Mouse (Mus musculus) cortical plate, adult 2 months (tissue): Measurements from ENCODE around the gene Tas2r143.

Experiments
- CTCF ChIP-seq: fragments of 200-500 bp; IDR thresholded peaks from 2 replicates; pipeline ENCODE4 v1.5.1; 2011; ENCODE audit warnings: mild to moderate bottlenecking, control low read depth, low read length; ENCODE audit not compliant: insufficient read depth; ENCODE audit errors: extremely low read depth
- POLR2A ChIP-seq: fragments of 200-500 bp; IDR thresholded peaks from 2 replicates; pipeline ENCODE4 v1.6.1; 2011; ENCODE audit warnings: mild to moderate bottlenecking, low read length, control low read depth; ENCODE audit not compliant: insufficient read depth; ENCODE audit errors: extremely low read depth

DNA sequence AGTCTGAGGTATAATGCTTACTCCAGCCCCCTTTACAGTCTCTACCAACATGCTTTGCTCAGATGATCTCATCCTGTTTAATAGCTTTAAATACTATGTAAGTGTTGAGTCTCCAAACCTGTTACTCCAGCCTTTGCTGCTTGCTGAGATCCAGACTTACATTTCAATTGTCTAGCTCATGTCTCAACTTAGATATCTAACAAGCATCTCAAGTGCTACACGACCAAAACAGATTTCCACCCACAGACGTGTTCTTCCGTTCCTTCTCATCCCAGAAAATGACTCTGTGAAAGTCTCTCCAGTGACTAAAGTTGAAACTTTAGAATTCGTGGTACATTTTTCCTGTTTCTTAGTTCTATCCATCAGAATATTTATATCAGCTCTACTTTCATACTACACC lies 26.3 kb downstream of the Tas2r143 start:
- TF ChIP-seq CTCF, result no peak
- no peak for TF ChIP-seq POLR2A
